Mouse (Mus musculus) small intestine, adult 2 months (tissue): ENCODE measurements at regions not wholly inside any gene's neighbourhood (a gene's known extent, or its start where the extent isn't known, plus 50 kb on each side); places are given as distances from the start of the nearest gene placed in this dataset.

Experiments used
- H3K27ac ChIP-seq: fragments of 200-500 bp; 2 replicates; pipeline ENCODE4 v1.5.1; 2012; ENCODE audit warnings: low read depth, low read length, control low read depth, inconsistent platforms; ENCODE audit not compliant: insufficient read depth
- H3K27me3 ChIP-seq: fragments of 200-500 bp; 2 replicates; pipeline ENCODE4 v1.6.1; 2012; ENCODE audit warnings: mild to moderate bottlenecking, moderate library complexity, low read length, inconsistent platforms; ENCODE audit not compliant: control insufficient read depth, insufficient read depth
- H3K36me3 ChIP-seq: fragments of 200-500 bp; 2 replicates; pipeline ENCODE4 v1.6.1; 2012; ENCODE audit warnings: mild to moderate bottlenecking, low read length, control low read depth, inconsistent platforms; ENCODE audit not compliant: control insufficient read depth, insufficient read depth
- H3K4me1 ChIP-seq: fragments of 200-500 bp; 2 replicates; pipeline ENCODE4 v1.6.1; 2012; ENCODE audit warnings: low read length, inconsistent platforms, mixed read lengths; ENCODE audit not compliant: control insufficient read depth, insufficient read depth, insufficient read length
- H3K4me3 ChIP-seq: fragments of 200-500 bp; 2 replicates; pipeline ENCODE4 v1.5.1; 2012; ENCODE audit warnings: low read depth, mild to moderate bottlenecking, control low read depth, inconsistent platforms, low read length, moderate library complexity
- CTCF ChIP-seq: fragments of 200-500 bp; IDR thresholded peaks from 2 replicates; pipeline ENCODE4 v1.5.1; 2012; ENCODE audit warnings: low read depth, mild to moderate bottlenecking, control low read depth, inconsistent platforms, low read length, moderate library complexity, mixed read lengths; ENCODE audit not compliant: insufficient replicate concordance, insufficient read length; ENCODE audit errors: extremely low read depth
- POLR2A ChIP-seq: fragments of 200-500 bp; IDR thresholded peaks from 2 replicates; pipeline ENCODE4 v1.6.1; 2012; ENCODE audit warnings: low read depth, mild to moderate bottlenecking, control low read depth, inconsistent platforms, low read length, moderate library complexity
- WGBS: fragments of 180-500 bp; shearing (Covaris S2); methylation state at CpG from one replicate; pipeline ENCODE4 v1.1.7; 2018; 5-methylcytosine and 5-hydroxymethylcytosine counted together

GRCm38 (mm10) chr13:84648056-84648455 is 426.0 kb downstream of the Tmem161b start:
- 45% methylated on average over 1 of the region's 1 CpGs for WGBS

GRCm38 (mm10) chr13:84663967-84664366 is 441.9 kb downstream of the Tmem161b start:
- TF ChIP-seq CTCF: no peak
- H3K27ac ChIP-seq: no peak overlapping the region
- 65% methylated on average over 2 of the region's 2 CpGs for WGBS
- no peaks in the 10 kb centered on the region for H3K36me3 ChIP-seq
- no peaks in the 10 kb centered on the region for H3K27me3 ChIP-seq
- H3K4me3 ChIP-seq: no peak overlapping the region
- H3K4me1 ChIP-seq: no peaks in the 10 kb centered on the region

More at GRCm38 (mm10) chr13:84648056-84648455, 426.0 kb downstream of the Tmem161b start:
- H3K4me1 ChIP-seq: no peaks in the 10 kb centered on the region
- no peaks in the 10 kb centered on the region for H3K36me3 ChIP-seq
- no peaks in the 10 kb centered on the region for H3K27me3 ChIP-seq
- H3K4me3 ChIP-seq: no peak overlapping the region
- no peak for TF ChIP-seq CTCF
- TF ChIP-seq POLR2A: no peak
- no peak overlapping the region for H3K27ac ChIP-seq

- no peak overlapping the region for H3K27ac ChIP-seq
- H3K36me3 ChIP-seq: no peaks in the 10 kb centered on the region
- 60% methylated on average over 2 of the region's 2 CpGs for WGBS
- H3K4me3 ChIP-seq: no peak overlapping the region
- H3K27me3 ChIP-seq: no peaks in the 10 kb centered on the region
- TF ChIP-seq CTCF: no peak
- TF ChIP-seq POLR2A: no peak
- H3K4me1 ChIP-seq: no peaks in the 10 kb centered on the region
These were observed 458.9 kb downstream of the Tmem161b start for GRCm38 (mm10) chr13:84680971-84681370.

GRCm38 (mm10) chr13:84685930-84686329 is 463.8 kb downstream of the Tmem161b start:
- Histone ChIP-seq H3K27me3 (no peaks in the 10 kb centered on the region), H3K36me3 (no peaks in the 10 kb centered on the region), H3K27ac (no peak overlapping the region), H3K4me3 (no peak overlapping the region), H3K4me1 (no peaks in the 10 kb centered on the region)
- TF ChIP-seq POLR2A (no peak), CTCF (no peak)
- WGBS: 56% methylated on average over 2 of the region's 2 CpGs

- H3K27ac ChIP-seq: no peak overlapping the region
These were observed 471.4 kb downstream of the Tmem161b start for GRCm38 (mm10) chr13:84693462-84693861.

GRCm38 (mm10) chr13:84698472-84699080 is 476.5 kb downstream of the Tmem161b start:
- TF ChIP-seq POLR2A: no peak
- no peak for TF ChIP-seq CTCF
- Histone ChIP-seq H3K36me3 (no peaks in the 10 kb centered on the region), H3K27me3 (no peaks in the 10 kb centered on the region), H3K4me3 (no peak overlapping the region), H3K4me1 (no peaks in the 10 kb centered on the region), H3K27ac (no peak overlapping the region)
- 49% methylated on average over 3 of the region's 3 CpGs for WGBS

More at GRCm38 (mm10) chr13:84693462-84693861, 471.4 kb downstream of the Tmem161b start:
- TF ChIP-seq CTCF: no peak
- no peak for TF ChIP-seq POLR2A
- Histone ChIP-seq H3K4me1 (no peaks in the 10 kb centered on the region), H3K4me3 (no peak overlapping the region), H3K27me3 (no peaks in the 10 kb centered on the region), H3K36me3 (no peaks in the 10 kb centered on the region)
- 87% methylated on average over 2 of the region's 2 CpGs for WGBS

- no peaks in the 10 kb centered on the region for H3K4me1 ChIP-seq
- no peak for TF ChIP-seq CTCF
- no peak for TF ChIP-seq POLR2A
- H3K4me3 ChIP-seq: no peak overlapping the region
- no peaks in the 10 kb centered on the region for H3K36me3 ChIP-seq
- no peaks in the 10 kb centered on the region for H3K27me3 ChIP-seq
- H3K27ac ChIP-seq: no peak overlapping the region
- 81% methylated on average over 4 of the region's 4 CpGs for WGBS
These were observed 448.0 kb upstream of the Ccnh start for GRCm38 (mm10) chr13:84741231-84741630.
